Mouse (Mus musculus) heart, embryonic 14.5 days (tissue): ENCODE results near the gene Fam155a. TPM values are rescaled to one million over a fixed set of nuclear protein-coding genes. Genes with fewer than 3 reads are reported as not detected.

Experiments
- ATAC-seq: fragments of 200-750 bp; cut with Nextera tagmentation; 2 replicates; pipeline ENCODE4 v1.8.0; 2017; ENCODE audit warnings: low read depth, moderate TSS enrichment; ENCODE audit not compliant: insufficient number of reproducible peaks, insufficient read depth, low FRiP score
- H3K27ac ChIP-seq, 2 experiments: fragments of 200-500 bp in 1 of 2; fragments of 300-500 bp in 1 of 2; sonication (generic) in 1 of 2; replicated peaks in 1 of 2; 2 replicates each; pipeline ENCODE4 v1.5.1; 2012 to 2014; ENCODE audit warnings: low read depth in 2 of 2, low read length in 2 of 2, control low read depth in 1 of 2, mild to moderate bottlenecking in 1 of 2, mixed read lengths in 1 of 2; ENCODE audit not compliant: control insufficient read depth in 1 of 2, insufficient read depth in 1 of 2
- H3K27me3 ChIP-seq: fragments of 300-500 bp; sonication (generic); 2 replicates; pipeline ENCODE4 v1.6.1; 2014; ENCODE audit warnings: mild to moderate bottlenecking, low read length, control low read depth; ENCODE audit not compliant: control insufficient read depth, insufficient read depth
- H3K36me3 ChIP-seq: fragments of 300-500 bp; sonication (generic); 2 replicates; pipeline ENCODE4 v1.6.1; 2014; ENCODE audit warnings: mild to moderate bottlenecking, control low read depth, low read length, mixed read lengths; ENCODE audit not compliant: control insufficient read depth, insufficient read depth
- H3K4me1 ChIP-seq, 2 experiments: fragments of 200-500 bp in 1 of 2; fragments of 300-500 bp in 1 of 2; sonication (generic) in 1 of 2; 2 replicates each; pipeline ENCODE4 v1.6.1; 2012 to 2014; ENCODE audit warnings: low read length in 2 of 2, control low read depth in 1 of 2, mixed read lengths in 1 of 2; ENCODE audit not compliant: control insufficient read depth in 2 of 2, insufficient read depth in 2 of 2
- H3K4me2 ChIP-seq: fragments of 300-500 bp; sonication (generic); 2 replicates; pipeline ENCODE4 v1.6.1; 2014; ENCODE audit warnings: mild to moderate bottlenecking, low read length
- H3K4me3 ChIP-seq, 2 experiments: fragments of 200-500 bp in 1 of 2; fragments of 300-500 bp in 1 of 2; sonication (generic) in 1 of 2; 2 replicates each; pipeline ENCODE4 v1.5.1; 2012 to 2014; ENCODE audit warnings: low read length in 2 of 2, mild to moderate bottlenecking in 2 of 2, control low read depth in 1 of 2, low read depth in 1 of 2, moderate library complexity in 1 of 2; ENCODE audit not compliant: control insufficient read depth in 1 of 2, insufficient read depth in 1 of 2
- H3K9ac ChIP-seq: fragments of 300-500 bp; sonication (generic); 2 replicates; pipeline ENCODE4 v1.6.1; 2014; ENCODE audit warnings: mild to moderate bottlenecking, low read length
- H3K9me3 ChIP-seq: fragments of 300-500 bp; sonication (generic); 2 replicates; pipeline ENCODE4 v1.6.1; 2016; ENCODE audit warnings: low read length, control low read depth; ENCODE audit not compliant: control insufficient read depth
- WGBS: fragments of 180-500 bp; shearing (Covaris S2); extraction: QIAGEN DNeasy Blood & Tissue Kit; methylation state at CpG from one replicate; pipeline ENCODE4 v1.1.7; 2014; 5-methylcytosine and 5-hydroxymethylcytosine counted together
- polyA plus RNA-seq: library from polyadenylated mRNA; unstranded; fragments of >200 nt; fragmentation: Nextera tagmentation; extraction: Ambion mirVana; gene quantifications from 2 replicates; pipeline ENCODE4 v1.2.1, GENCODE M21; 2014

Fam155a gene
- polyA plus RNA-seq, 1 experiment from 2014 or later = 0.16 TPM

- Histone ChIP-seq H3K9ac (no peak overlapping the region), H3K36me3 (no peaks in the 10 kb centered on the region)
- 66% methylated on average over 8 of the region's 8 CpGs for WGBS
Measured at GRCm38 (mm10) chr8:9493557-9494224, 277.3 kb downstream of the Fam155a start.

GRCm38 (mm10) chr8:9482565-9482964, 288.4 kb downstream of the Fam155a start:
- Histone ChIP-seq H3K4me2 (no peak overlapping the region), H3K9me3 (no peaks in the 10 kb centered on the region), H3K27me3 (no peaks in the 10 kb centered on the region), H3K9ac (no peak overlapping the region), H3K4me3 (no peak overlapping the region), H3K4me1 (no peaks in the 10 kb centered on the region), H3K36me3 (no peaks in the 10 kb centered on the region), H3K27ac (no peak overlapping the region)
- no peak for ATAC-seq
- 67% methylated on average over 5 of the region's 5 CpGs for WGBS

More at GRCm38 (mm10) chr8:9493557-9494224, 277.3 kb downstream of the Fam155a start:
- H3K4me1 ChIP-seq = no peaks in the 10 kb centered on the region
- H3K27ac ChIP-seq = no peak overlapping the region
- no peak overlapping the region for H3K4me2 ChIP-seq
- no peak for ATAC-seq
- no peaks in the 10 kb centered on the region for H3K27me3 ChIP-seq
- no peak overlapping the region for H3K4me3 ChIP-seq
- no peaks in the 10 kb centered on the region for H3K9me3 ChIP-seq

- Histone ChIP-seq H3K4me3 (no peak overlapping the region), H3K9me3 (no peaks in the 10 kb centered on the region), H3K27ac (no peak overlapping the region), H3K27me3 (no peaks in the 10 kb centered on the region), H3K4me1 (no peaks in the 10 kb centered on the region), H3K9ac (no peak overlapping the region), H3K4me2 (no peak overlapping the region), H3K36me3 (no peaks in the 10 kb centered on the region)
- WGBS = 63% methylated on average over 5 of the region's 5 CpGs
- ATAC-seq = no peak
Measured at GRCm38 (mm10) chr8:9471290-9471689, 299.7 kb downstream of the Fam155a start.

- Histone ChIP-seq H3K9me3 (no peaks in the 10 kb centered on the region), H3K4me3 (no peak overlapping the region), H3K27me3 (no peaks in the 10 kb centered on the region), H3K36me3 (no peaks in the 10 kb centered on the region), H3K4me2 (no peak overlapping the region), H3K4me1 (no peaks in the 10 kb centered on the region), H3K27ac (no peak overlapping the region), H3K9ac (no peak overlapping the region)
- WGBS = 44% methylated on average over 3 of the region's 3 CpGs
- ATAC-seq = no peak
Measured at GRCm38 (mm10) chr8:9470114-9470513, 300.8 kb downstream of the Fam155a start.

- Histone ChIP-seq H3K27me3 (no peaks in the 10 kb centered on the region), H3K4me2 (no peak overlapping the region), H3K4me3 (no peak overlapping the region), H3K9ac (no peak overlapping the region), H3K36me3 (no peaks in the 10 kb centered on the region), H3K4me1 (no peaks in the 10 kb centered on the region), H3K9me3 (no peaks in the 10 kb centered on the region), H3K27ac (no peak overlapping the region)
- 56% methylated on average over 4 of the region's 4 CpGs for whole genome bisulfite sequencing
- no peak for ATAC-seq
Measured at GRCm38 (mm10) chr8:9461111-9461510, 309.9 kb downstream of the Fam155a start.

GRCm38 (mm10) chr8:9460707-9461106, 310.3 kb downstream of the Fam155a start:
- 49% methylated on average over 2 of the region's 2 CpGs for WGBS
- Histone ChIP-seq H3K4me3 (no peak overlapping the region), H3K4me2 (no peak overlapping the region), H3K9ac (no peak overlapping the region), H3K9me3 (no peaks in the 10 kb centered on the region), H3K27ac (no peak overlapping the region), H3K27me3 (no peaks in the 10 kb centered on the region), H3K4me1 (no peaks in the 10 kb centered on the region), H3K36me3 (no peaks in the 10 kb centered on the region)
- no peak for ATAC-seq

- Histone ChIP-seq H3K27ac (no peak overlapping the region), H3K4me2 (no peak overlapping the region), H3K36me3 (no peaks in the 10 kb centered on the region), H3K9me3 (no peaks in the 10 kb centered on the region), H3K27me3 (no peaks in the 10 kb centered on the region), H3K9ac (no peak overlapping the region), H3K4me1 (no peaks in the 10 kb centered on the region), H3K4me3 (no peak overlapping the region)
- 83% methylated on average over 11 of the region's 11 CpGs for WGBS
- no peak for ATAC-seq
Measured at GRCm38 (mm10) chr8:9458614-9459013, 312.3 kb downstream of the Fam155a start.

GRCm38 (mm10) chr8:9455138-9455537, 315.8 kb downstream of the Fam155a start:
- H3K4me3 ChIP-seq = no peak overlapping the region
- no peak for ATAC-seq
- H3K27me3 ChIP-seq = no peaks in the 10 kb centered on the region
- H3K27ac ChIP-seq = no peak overlapping the region
- no peaks in the 10 kb centered on the region for H3K36me3 ChIP-seq
- no peak overlapping the region for H3K9ac ChIP-seq
- H3K4me1 ChIP-seq = no peaks in the 10 kb centered on the region
- H3K9me3 ChIP-seq = no peaks in the 10 kb centered on the region
- no peak overlapping the region for H3K4me2 ChIP-seq
- WGBS = 67% methylated on average over 4 of the region's 4 CpGs
